Mouse (Mus musculus): ENCODE measurements around the gene Fam50b. TPM values are rescaled to one million over a fixed set of nuclear protein-coding genes. Genes with fewer than 3 reads are reported as not detected.

Fam50b gene
- polyA plus RNA-seq, 1 experiment from 2014 or later = 0.52 TPM

DNA sequence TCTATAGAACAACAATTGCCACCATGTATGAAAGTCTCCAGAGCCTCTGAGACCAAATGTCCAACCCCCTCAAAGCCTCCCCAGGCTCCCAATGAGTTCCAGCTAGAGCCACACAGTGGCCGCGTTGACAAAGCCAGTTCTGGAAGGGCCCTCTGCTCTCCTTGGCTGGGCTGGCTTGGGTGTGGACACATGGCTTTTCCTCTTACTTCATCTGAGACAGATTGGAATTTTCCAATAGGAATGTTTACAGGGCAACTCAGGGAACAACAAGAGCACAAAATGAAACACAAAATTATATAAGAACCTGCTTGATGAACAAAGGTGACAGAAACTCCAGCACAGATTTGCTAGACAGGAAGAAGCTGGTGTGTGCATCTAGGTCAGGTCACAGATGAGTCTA lies 59.8 kb downstream of the Fam50b start:
- H3K9me3 ChIP-seq (replicated peaks) = no peaks in the 10 kb centered on the region
- no peak for ATAC-seq (ENCODE audit: insufficient number of reproducible peaks, low FRiP score, low TSS enrichment, low read depth)
- no peaks in the 10 kb centered on the region for H3K36me3 ChIP-seq
- H3K4me2 ChIP-seq (replicated peaks) = no peak overlapping the region
- WGBS = 67% methylated on average over 2 of the region's 2 CpGs
- peaks cover under 1% of the 10 kb centered on the region; the same call in 1 of the 2 replicates for H3K4me1 ChIP-seq
- H3K27me3 ChIP-seq = no peaks in the 10 kb centered on the region
- H3K27ac ChIP-seq (replicated peaks) = no peak overlapping the region
- no peak overlapping the region for H3K9ac ChIP-seq
- H3K4me3 ChIP-seq (replicated peaks) = no peak overlapping the region

Other genes starting within 250 kb of the Fam50b start
- 29.2 and 34.7 TPM in 2 replicates for gene Pxdc1, start 81.4 kb upstream of the Fam50b start, polyA plus RNA-seq (2015; fragmentation: Nextera tagmentation; extraction: Ambion mirVana)
- 71.3 and 72.5 TPM in 2 replicates for gene Prpf4b, start 140.5 kb downstream of the Fam50b start, polyA plus RNA-seq (2015; fragmentation: Nextera tagmentation; extraction: Ambion mirVana)
- gene Fam217a, start 189.5 kb downstream of the Fam50b start, polyA plus RNA-seq (2015; fragmentation: Nextera tagmentation; extraction: Ambion mirVana) = 0.75 and 1.6 TPM in 2 replicates
- gene 4933417A18Rik, start 189.6 kb downstream of the Fam50b start, polyA plus RNA-seq (2015; fragmentation: Nextera tagmentation; extraction: Ambion mirVana) = not detected in 2 replicates
- gene Eci3, start 229.0 kb downstream of the Fam50b start, polyA plus RNA-seq (2015; fragmentation: Nextera tagmentation; extraction: Ambion mirVana) = 1.1 and 1.6 TPM in 2 replicates

Measured in embryonic facial prominence, embryonic 15.5 days (tissue).